Mouse (Mus musculus) 3134 (cell line): ENCODE data around the gene Dock9.
"Not testable (repeated sequence)": the region's sequence is repeated elsewhere in the genome, so short reads cannot be mapped to it uniquely, and the experiment has no call there.

ENCODE experiments used
- DNase-seq: peaks from one replicate; pipeline ENCODE4 v3.0.0-alpha.2; 2011; ENCODE audit warnings: low spot score; ENCODE audit not compliant: insufficient read length; ENCODE audit errors: extremely low read depth

Dock9 gene

GRCm38 (mm10) chr14:121634093-121634735 lies 163.4 kb downstream of the Dock9 start:
- no peak for DNase-seq

DNA sequence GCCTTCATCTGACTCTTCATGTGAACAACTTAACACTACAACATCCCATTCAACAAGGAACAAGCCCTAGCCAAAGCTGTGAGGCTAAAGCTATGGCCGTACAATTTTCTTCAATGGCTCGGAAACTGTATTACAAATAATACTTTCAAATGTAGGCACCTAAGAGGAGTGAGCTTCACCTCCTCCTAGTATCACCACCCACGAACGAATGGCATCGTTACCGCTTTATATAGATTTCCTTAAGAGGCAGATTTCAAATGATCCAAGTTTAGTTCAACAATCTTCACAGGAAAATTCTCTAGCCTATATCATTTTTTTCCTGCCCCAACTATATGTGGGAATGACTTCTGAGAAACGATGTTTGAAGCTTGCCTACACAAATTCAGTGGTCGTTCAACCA lies 165.7 kb downstream of the Dock9 start:
- DNase-seq: no peak

DNA sequence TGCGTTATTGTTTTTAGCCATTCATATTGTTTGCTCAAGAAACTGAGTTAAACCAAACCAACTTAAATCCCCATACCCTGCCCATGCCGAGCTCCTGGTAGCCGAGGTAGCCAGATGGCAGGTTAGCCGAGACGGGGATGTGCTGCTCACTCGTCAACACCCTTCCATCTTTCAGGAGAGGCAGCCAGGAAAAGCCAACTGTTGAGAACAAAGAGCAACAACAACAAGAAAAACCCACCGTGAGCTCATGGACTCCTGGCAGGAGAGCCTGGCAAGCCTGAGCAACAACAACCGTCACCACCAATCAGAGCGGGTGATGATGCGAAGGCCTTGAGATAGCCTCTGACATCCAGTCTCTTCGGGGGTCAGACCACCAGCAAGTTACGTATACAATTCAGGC lies 170.9 kb downstream of the Dock9 start:
- no peak for DNase-seq

DNA sequence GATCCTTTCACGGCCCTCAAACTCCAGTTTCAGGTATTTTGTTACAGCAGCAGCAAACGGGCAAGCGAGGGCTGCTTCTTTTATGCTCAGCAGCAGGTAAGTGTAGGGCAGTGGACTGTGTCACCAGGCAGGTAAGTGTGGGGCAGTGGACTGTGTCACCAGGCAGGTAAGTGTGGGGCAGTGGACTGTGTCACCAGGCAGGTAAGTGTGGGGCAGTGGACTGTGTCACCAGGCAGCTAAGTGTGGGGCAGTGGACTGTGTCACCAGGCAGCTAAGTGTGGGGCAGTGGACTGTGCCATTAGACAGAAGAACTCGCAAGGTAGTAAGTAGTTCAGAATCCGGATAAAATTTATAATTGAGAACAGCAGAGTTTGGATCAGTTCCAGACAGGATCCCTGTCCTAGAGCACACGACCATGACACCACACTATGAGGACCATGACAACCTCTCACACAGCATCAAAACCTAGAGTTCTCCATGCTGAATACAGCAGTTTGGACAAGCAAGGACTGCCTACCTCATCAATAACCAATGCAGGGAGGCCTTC lies 173.6 kb downstream of the Dock9 start:
- DNase-seq: not testable (repeated sequence)

DNA sequence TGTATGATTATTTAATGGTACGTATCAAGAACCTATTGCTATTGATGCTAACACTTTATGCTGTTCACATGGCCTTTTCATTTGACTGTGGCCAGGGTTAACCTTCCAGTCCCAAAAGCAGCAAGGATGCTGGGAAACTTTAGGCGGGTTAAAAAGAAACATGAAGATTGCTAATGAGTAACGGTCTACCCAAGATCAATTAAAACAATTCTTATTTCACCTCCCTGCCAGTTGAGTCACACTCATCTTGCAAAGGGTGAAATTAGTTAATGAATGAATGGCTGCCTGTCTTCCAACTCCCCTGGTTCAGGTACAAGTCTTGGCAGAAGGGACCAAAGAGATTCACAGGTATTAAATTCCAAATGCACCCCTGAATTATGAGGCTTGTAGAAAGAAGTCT lies 175.8 kb downstream of the Dock9 start:
- DNase-seq: no peak

- no peak for DNase-seq
Measured at GRCm38 (mm10) chr14:121620567-121620966, 177.1 kb downstream of the Dock9 start.

GRCm38 (mm10) chr14:121620157-121620556 lies 177.5 kb downstream of the Dock9 start:
- no peak for DNase-seq

DNA sequence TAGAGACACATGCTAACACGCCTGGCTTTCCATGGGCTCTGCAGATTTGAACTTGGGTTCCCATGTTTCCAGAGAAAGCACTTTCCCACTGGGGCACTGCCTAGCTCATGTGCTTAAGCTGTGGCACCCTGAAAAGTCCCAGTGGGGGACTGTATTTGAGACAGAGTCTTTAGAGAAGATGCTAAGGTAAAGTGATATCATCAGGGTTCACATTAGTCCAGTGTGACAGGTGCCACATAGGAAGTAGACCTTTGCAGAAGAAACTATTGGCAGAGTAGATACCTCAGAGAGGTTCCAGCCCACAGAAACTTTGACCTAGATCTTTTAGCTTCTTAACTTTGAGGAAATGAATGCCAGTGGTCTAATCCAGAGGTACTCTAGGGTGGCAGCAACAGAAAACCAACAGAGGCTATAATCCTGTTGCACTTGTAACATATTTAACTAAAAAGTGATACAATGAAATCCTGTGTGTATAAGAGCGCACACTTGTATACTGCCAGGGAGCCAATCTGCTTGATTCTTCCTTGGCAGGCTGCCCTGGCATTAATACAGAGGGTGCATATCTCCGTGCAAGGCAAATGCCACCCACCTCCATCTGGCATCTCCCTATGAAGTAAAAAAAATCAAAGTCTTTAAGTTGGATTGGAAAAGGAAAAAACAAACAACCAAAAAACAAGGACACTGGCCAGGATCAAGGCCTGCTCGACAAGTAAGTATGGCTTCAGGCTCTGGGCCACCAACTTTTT lies 179.8 kb downstream of the Dock9 start:
- no peak for DNase-seq

DNA sequence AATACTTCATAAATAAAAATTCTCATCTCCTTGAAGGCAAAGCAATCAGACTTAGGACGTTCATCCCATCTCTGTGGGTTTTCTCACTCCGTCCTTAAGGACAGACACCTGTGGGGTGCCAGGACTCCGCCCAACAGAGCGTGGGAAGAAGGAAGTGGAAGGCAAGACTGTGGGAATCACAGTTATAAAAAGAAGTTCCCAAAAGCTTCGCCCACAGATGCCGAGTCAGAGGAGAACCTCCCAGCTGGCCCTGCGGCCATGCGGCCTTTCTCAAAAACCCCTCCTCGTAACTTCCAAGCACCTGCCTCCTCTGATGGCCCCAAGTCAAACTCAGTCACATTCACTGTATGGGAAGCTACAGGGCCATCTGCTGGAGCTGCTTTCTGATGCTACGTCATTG lies 182.2 kb downstream of the Dock9 start:
- DNase-seq: no peak

- peak; percentile 21 for DNase-seq
Measured at GRCm38 (mm10) chr14:121614461-121615170, 183.0 kb downstream of the Dock9 start.

DNA sequence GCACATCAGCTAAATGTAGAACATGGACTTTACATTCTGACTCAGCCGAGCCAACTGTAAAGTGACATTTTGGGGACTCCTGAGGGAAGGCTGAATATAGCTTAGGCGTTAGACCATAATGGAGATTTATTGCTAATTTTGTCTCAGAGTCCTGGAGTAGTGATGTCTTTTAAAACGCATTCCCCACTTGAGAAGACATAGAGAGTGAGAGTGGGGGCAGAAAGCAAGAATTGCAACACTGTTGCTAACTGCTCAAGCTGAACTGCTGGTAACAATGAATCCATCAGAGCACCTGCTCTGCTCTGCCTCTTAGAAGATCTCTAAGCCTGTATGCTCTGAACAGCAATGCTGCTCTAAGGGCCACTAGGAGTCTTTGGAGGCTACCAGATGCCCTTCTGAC lies 184.1 kb downstream of the Dock9 start:
- no peak for DNase-seq

DNA sequence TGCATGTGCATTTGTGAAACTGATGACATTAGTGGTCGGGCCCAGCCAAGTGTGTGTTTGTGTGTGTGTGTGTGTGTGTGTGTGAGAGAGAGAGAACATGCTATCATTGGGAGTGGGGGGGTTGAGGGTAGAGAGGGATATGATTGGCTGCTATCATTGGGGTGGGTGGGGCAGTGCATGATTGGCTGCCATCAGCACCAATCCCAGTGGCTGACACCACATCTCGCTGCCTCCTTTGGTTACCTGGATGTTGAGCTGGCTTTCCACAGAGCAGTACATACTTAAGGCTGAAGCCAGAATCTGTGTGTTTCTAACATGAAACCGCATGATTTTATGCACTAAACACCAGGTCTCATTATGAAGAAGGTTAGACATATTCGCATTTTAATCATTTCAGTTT lies 184.7 kb downstream of the Dock9 start:
- DNase-seq: no peak

- no peak for DNase-seq
Measured at GRCm38 (mm10) chr14:121611533-121611932, 186.1 kb downstream of the Dock9 start.

DNA sequence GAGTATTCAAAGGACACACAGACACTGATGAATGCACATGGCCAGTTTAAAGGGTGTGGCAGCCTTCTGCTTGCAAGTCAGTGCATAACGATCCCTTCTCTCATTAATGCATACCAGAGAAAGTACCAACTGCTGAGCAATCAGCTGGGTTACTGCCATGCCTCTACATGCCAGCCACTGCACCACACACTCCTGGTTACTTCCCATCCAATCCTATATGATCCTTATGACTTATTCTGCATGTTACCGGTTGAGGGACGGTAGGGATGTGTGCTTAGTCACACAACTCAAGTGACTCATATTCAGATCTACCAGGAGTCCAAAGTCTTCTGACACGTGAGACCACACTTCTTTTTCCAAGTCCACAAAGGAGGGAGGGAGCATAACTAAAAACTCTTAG lies 186.5 kb downstream of the Dock9 start:
- DNase-seq: peak; percentile 44

DNA sequence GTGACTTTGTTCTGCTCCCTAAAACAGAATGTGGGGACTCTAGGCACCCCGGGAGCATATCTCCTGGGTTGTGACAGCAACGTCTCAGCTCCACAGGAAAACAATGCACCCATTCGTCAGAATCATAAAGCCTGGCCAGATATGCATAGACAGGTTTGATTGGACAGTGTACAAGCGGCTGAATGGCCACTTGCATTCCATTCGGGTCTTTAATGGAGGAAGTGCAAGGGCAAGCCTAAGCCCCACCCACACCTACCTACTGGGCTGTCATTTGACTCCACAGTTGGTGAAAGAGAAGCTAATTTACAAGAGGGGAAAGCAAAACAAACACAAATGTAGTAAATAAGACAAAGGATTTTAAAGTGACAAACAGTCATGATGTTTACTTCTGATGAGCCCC lies 189.1 kb downstream of the Dock9 start:
- DNase-seq: no peak

GRCm38 (mm10) chr14:121606433-121606832 lies 191.2 kb downstream of the Dock9 start:
- no peak for DNase-seq

DNA sequence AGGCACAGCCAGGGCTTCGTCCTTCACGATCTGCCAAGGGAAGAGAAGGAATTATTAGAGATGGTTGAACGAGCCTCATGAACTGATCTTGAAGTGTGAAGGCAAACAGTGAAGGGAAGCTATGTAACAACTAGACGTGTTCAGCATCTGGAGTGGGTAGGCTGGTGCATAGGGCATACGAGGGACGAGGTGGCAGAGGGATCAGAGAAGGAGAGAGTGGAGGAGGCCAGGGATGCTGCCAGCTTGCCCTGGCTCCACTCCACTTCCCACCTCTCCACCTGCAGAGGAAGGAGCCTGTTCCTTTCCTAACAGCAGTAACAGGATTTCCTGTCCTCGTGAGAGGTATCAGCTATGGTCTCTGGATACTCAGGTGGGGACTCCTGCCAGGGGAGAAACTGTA lies 192.4 kb downstream of the Dock9 start:
- no peak for DNase-seq

DNA sequence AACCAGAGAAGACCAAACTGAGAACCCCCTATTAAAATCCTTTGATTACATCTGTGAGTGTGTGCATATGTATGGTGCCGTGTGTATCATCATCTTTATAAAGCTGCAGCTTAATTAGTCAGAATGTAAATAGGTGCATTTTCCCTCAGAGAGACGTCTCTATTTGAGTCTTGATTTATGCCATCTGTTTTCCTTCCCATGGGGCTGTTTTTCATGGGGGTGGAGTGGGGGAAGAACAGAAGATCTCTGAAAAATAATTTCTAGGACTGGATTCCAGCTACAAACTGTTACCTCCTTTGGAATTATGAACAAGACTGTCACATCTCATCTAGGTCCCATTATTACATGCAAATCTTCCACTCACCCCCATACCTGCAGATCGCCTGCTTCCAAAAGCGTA lies 193.1 kb downstream of the Dock9 start:
- no peak for DNase-seq

DNA sequence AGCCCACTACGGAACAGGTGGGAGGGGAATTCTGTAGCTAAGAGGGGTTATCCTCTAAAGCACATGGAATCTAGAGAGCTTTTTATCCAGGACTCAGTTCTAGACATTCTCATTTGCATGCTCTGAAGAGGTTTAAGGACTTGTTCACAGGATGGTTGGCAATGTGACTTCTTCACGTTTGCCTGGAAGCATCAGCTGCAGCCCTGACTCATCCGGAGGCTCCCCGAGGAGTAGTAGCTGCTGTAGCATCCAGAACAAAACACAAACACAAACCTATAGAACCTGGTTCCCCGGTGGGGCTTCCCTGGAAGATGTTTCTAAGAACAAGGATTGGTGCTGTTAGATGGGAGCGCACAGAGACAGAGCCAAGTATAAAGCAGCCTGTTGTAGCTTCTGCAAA lies 195.0 kb downstream of the Dock9 start:
- DNase-seq: no peak

- no peak for DNase-seq
Measured at GRCm38 (mm10) chr14:121600538-121600937, 197.1 kb downstream of the Dock9 start.

DNA sequence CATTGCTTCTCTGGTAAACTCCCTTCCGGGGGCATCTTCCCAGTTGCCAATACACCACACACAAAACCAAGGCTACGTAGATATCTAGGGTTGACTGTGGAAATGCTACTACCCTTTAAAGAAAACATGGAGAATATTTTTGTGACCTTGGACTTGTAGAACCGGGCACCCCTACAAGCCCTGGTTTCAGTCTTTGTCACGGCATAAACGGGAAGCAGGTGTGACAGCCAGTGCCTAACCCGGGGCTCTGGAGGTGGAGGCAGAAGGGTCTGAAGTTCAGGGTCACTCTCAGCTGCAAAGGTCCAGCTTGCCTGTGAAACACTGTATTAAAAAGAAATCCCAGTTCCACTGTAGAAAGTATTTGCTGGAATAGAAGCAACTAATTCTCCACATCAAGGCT lies 200.6 kb downstream of the Dock9 start:
- no peak for DNase-seq

- no peak for DNase-seq
Measured at GRCm38 (mm10) chr14:121596631-121597030, 201.0 kb downstream of the Dock9 start.
